Mouse (Mus musculus): ENCODE results near the gene Msx1. TPM values are rescaled to one million over a fixed set of nuclear protein-coding genes. Genes with fewer than 3 reads are reported as not detected.

The Msx1 gene
- polyA plus RNA-seq, 1 experiment from 2014 or later = 73.2 TPM

Other genes with a start within 250 kb of the Msx1 start
- 5.0 and 5.1 TPM in 2 replicates for gene Stk32b, start 107.4 kb downstream of the Msx1 start, polyA plus RNA-seq (2014; fragmentation: Nextera tagmentation; extraction: Ambion mirVana)
- 46.5 and 77.8 TPM in 2 replicates for gene Cytl1, start 89.1 kb downstream of the Msx1 start, polyA plus RNA-seq (2014; fragmentation: Nextera tagmentation; extraction: Ambion mirVana)
- 43.9 and 45.8 TPM in 2 replicates for gene Stx18, start 214.2 kb upstream of the Msx1 start, polyA plus RNA-seq (2014; fragmentation: Nextera tagmentation; extraction: Ambion mirVana)